Mouse (Mus musculus) liver, postnatal 0 days (tissue): ENCODE results near the gene Aff3.

Experiments
- CTCF ChIP-seq: sonication (generic); IDR thresholded peaks from 2 replicates; pipeline ENCODE4 v1.5.1; 2016; ENCODE audit warnings: antibody characterized with exemption, low read depth
- EP300 ChIP-seq: IDR thresholded peaks from 2 replicates; pipeline ENCODE4 v1.6.1; 2016; ENCODE audit warnings: antibody characterized with exemption, low read depth, mild to moderate bottlenecking

DNA sequence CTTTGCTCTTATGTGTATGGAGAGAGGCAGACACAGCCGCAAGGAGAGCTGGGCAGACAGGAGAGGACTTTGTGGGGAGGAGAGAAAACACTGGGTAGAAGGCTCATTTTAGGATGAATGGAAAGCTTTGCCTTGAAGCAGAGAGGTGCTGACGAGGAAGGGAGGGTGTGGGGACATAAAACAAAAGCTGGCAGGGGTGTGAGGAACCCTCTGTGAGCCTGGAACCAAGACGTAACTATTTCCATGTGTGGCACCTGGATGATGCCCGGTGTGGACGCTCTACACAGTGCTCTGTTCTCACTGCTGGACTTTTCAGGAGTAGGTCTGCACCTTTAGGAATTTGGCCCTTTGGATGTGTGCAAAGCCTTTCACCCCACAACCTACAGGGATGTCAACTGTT is 447.7 kb downstream of the Aff3 start:
- no peak for TF ChIP-seq CTCF
- no peak for TF ChIP-seq EP300
